Mouse (Mus musculus) cerebellum, adult 11-12 months (tissue): ENCODE measurements around the gene Gtf2h3.
"Not testable (repeated sequence)": the region's sequence is repeated elsewhere in the genome, so short reads cannot be mapped to it uniquely, and the experiment has no call there.

Experiments used
- DNase-seq: peaks from one replicate; pipeline ENCODE4 v3.0.0; 2022

Gtf2h3 gene

GRCm38 (mm10) chr5:124578633-124579317, at the start of gene Gtf2h3, which contains the start of gene Eif2b1:
Gene Gtf2h3 (plus strand): TSS chr5:124579140.
Gene Eif2b1 (minus strand): TSS chr5:124579131.
- DNase-seq = peak; percentile 89

- no peak for DNase-seq
Observed at GRCm38 (mm10) chr5:124529191-124529651, 49.7 kb upstream of the Gtf2h3 start.

- DNase-seq = no peak
Observed at GRCm38 (mm10) chr5:124529697-124530096, 49.2 kb upstream of the Gtf2h3 start.

GRCm38 (mm10) chr5:124530655-124531582, 48.0 kb upstream of the Gtf2h3 start, which contains the start of gene Rilpl1:
Gene Rilpl1 (minus strand): TSS chr5:124531391.
- DNase-seq = peak; percentile 72

GRCm38 (mm10) chr5:124531583-124531930, 47.4 kb upstream of the Gtf2h3 start:
- DNase-seq = no peak

- no peak for DNase-seq
Observed at GRCm38 (mm10) chr5:124532451-124532850, 46.5 kb upstream of the Gtf2h3 start.

GRCm38 (mm10) chr5:124535016-124535415, 43.9 kb upstream of the Gtf2h3 start:
- no peak for DNase-seq

GRCm38 (mm10) chr5:124536776-124537175, 42.2 kb upstream of the Gtf2h3 start:
- peak; percentile 44 for DNase-seq

GRCm38 (mm10) chr5:124538813-124539792, 39.8 kb upstream of the Gtf2h3 start:
- DNase-seq = peak; percentile 47

GRCm38 (mm10) chr5:124539905-124540304, 39.0 kb upstream of the Gtf2h3 start:
- no peak for DNase-seq

GRCm38 (mm10) chr5:124540383-124540786, 38.6 kb upstream of the Gtf2h3 start, which contains the start of gene Tmed2:
Gene Tmed2 (plus strand): TSS chr5:124540695.
- DNase-seq = peak; percentile 98

GRCm38 (mm10) chr5:124540905-124541601, 37.9 kb upstream of the Gtf2h3 start:
- peak; percentile 67 for DNase-seq

GRCm38 (mm10) chr5:124541602-124541973, 37.4 kb upstream of the Gtf2h3 start:
- DNase-seq = no peak

GRCm38 (mm10) chr5:124550737-124551136, 28.2 kb upstream of the Gtf2h3 start:
- DNase-seq = not testable (repeated sequence)

GRCm38 (mm10) chr5:124551349-124552093, 27.4 kb upstream of the Gtf2h3 start:
- DNase-seq = not testable (repeated sequence)

GRCm38 (mm10) chr5:124552094-124552472, 26.9 kb upstream of the Gtf2h3 start:
- DNase-seq = no peak

- peak; percentile 87 for DNase-seq
Observed at GRCm38 (mm10) chr5:124552558-124553307, 26.2 kb upstream of the Gtf2h3 start, which contains the start of gene Ddx55. Gene Ddx55 (plus strand): TSS chr5:124552864.

- DNase-seq = no peak
Observed at GRCm38 (mm10) chr5:124553607-124554006, 25.3 kb upstream of the Gtf2h3 start.

- DNase-seq = no peak
Observed at GRCm38 (mm10) chr5:124555145-124555544, 23.8 kb upstream of the Gtf2h3 start.

GRCm38 (mm10) chr5:124571068-124571467, 7.9 kb upstream of the Gtf2h3 start:
- peak; percentile 84 for DNase-seq
